Mouse (Mus musculus) urinary bladder, postnatal 4 days (tissue): ENCODE results near the gene Tomm34.

Experiments
- DNase-seq, 2 experiments: peaks; one replicate each; pipeline ENCODE4 v3.0.0; 2021 to 2022; ENCODE audit warnings: low spot score in 2 of 2

The Tomm34 gene

DNA sequence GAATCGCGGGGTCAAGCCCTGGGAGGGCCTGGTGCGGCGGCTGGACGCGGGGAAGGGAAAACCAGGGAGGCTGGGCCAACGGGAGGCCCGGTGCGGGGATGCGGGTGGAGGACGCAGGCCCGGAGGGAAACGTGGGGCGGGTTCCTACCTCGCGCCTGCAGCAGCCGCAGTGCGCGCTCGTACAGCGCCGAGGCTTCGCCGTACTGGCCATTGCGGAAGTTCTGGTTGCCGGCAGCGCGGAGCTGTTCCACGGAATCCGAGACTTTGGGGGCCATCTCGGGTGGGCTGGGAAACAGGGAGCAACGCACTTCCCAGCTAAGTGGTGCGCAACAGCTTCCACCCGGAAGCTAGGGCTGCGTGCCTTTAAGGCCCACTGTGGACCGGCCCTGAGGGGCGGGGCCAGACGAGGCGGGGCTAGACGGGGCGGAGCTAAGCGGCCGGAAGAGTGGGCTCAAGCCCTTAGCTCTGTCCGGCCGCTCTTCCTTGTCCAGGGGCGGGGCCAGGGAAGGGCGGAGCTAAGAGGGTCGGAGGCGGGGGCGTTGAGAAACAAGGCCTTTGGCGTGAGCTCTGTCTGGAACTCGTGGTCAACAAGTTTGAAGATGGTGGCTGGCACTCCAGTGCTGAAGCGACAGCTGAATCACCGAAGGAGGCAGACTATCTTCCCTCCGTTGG is at the start of gene Tomm34:
Tomm34 (minus strand) TSS at position 405 of the 672 bp plus-strand sequence.
- peak; percentile 96 to 98 for DNase-seq

DNA sequence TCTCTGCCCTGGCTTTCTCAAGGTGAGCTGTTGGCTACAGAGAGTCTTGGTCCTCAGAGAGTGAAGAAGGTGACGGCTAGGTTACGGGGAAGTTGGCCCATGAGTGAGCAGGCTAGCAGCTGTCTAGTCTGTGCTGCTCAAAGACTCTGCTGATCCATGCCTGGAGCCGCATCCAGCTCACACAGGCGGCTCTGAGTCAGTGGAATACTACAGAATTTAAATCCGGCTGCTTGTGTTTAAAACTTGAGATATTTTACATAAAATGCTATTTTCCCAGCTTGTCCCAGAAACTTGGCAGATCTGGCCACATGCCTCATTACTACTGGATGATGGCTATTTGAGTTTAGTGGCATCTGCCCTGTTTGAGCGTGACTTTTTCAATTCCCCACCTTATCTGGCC is 48.5 kb upstream of the Tomm34 start:
- no peak for DNase-seq

DNA sequence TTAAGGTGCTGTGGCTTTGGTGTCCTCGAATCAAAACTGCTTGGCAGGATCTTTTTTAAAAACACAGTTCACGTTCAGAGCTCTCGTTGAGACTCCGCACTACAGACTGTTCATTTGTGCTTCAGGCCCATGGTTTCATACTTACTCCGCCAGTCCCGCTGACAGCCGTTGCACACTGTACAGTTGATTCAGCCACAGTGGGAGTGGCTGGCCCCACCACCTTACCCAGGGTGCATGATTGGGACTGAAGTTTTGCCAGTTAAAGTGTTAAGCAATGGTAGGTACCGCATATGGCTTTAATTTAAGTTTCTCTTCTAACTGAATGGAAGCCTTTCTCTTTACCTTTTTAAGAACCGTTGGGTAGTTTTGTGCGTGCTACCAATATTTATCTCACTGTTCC is 44.6 kb upstream of the Tomm34 start:
- DNase-seq = peak in 1 of 2 experiments; percentile 44

DNA sequence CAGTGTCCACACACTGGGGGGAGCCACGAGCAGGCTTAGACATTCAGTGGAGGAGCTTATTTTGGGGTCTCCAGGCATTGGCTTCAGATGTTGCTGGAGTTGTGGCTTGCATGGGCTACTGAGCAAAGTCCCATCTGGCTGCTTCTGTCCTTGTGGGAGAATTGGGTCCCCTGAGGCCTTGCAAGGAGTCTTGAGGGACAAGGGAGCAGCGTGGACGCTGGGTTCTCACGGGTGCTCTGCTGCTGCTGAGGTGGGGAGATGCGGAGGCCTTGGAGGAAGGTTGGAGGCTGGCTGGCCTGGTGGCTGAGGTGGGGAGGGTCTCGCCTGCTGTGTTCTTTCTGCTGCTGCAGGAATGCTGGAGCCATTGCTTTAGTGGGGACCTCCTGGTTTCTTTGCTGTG is 43.1 kb upstream of the Tomm34 start:
- DNase-seq = no peak

DNA sequence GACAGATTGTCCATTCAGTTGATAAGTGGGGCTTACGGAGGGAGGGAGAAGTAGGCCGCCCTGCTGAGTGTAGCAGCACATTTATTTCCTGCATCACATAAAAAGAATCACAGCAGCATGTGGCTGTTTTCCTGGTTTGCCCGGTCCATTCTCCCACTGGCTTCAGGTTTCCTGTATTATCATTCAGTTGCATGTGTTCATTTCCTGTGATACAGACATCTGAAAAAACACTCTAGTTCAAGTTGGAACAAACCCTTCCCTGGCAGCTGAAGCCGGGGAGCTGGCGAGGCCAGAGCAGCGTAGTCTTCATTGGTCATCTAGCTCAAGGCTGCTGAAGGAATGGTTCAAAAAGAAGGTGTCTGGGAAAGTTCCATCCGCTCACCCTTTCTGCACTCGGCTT is 40.6 kb upstream of the Tomm34 start:
- DNase-seq = no peak

DNA sequence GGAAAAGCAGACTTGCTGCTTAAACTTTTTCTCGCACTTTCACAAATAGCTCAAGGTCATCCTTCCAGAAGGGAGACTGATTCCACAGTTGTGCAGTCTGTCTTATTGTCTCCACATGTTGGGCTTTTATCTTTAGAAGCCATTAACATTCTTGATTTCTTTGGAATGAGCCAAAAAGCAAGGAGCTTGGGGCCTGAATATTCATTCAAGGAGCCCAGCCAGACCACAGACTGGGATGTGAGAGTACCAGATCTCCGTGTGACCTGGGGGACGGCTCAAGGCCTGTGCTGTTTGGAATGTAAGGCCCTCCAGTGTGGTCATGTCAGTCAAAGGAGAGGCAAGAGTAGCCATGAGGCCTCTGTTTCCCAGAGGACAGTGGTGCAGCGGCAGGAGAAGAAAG is 37.5 kb upstream of the Tomm34 start:
- DNase-seq = no peak

DNA sequence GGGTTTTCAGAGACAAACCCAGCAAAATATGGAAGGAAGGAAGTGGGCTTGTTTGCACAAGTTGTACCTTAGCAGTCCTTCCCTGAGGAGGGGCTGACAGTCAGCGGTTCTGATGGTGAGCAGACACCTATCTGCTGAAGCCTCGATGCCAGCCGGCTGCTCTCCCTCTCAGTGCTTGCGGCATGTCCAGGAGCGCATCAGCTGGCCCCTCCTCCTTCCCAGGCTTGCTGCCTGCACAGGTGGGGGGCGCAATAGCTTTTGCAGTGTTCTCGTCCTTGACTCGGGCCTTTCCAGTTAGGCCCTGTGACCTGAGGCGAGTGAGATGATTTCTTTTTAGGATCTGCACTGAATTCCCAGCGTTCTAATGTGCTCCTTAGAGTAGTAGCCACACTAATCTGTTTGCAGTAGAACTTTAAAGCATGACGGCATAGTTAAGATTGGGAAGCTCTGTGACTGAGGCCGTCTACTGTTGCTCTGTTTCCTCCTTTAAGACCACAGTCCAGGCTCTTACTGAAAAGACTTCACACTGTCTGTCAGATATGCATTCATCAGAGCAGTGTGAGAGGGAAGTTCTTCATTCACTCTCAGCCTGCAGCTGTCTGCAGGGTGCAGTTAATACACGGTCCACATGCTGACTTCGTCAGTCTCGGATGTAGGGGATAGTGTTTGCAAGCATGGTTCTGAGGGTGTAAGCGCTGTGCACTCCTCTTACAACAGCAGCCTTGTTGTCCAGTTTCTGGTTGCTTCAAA is 36.3 kb upstream of the Tomm34 start:
- DNase-seq = no peak

DNA sequence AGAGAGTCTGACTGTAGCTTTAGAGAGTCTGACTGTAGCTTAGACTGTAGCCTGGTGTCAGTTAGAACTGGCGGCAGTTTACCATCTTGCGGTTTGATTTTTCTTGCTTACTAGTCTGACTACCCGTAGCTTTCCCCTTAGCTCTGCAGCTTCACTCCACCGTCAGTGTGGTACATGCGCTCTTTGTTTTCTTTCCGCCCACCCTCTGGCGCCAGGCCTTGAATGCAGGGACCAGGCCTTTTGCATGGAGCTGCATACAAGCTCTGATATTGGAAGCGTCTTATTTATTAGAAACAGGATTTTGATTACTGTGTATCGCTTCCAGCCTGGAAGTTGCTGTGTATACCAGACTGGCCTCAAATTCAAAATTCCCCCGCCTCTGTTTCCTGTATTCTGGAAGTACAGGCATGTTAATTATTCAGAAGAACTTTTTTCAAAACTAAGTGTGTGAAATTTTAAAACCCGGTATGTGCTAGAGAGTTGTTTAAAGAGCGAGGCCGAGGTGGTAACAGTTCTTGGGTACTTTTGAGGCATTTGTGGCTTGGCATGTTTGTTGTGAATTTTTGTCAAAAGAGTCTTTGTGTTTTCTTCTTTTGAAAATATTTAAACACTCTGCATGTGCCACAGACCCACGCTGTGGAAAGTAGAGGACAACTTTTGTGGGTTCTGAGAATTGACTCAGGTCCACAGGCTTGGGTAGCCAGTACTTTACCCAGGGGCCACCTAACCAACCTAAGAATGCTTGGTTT is 35.5 kb upstream of the Tomm34 start:
- DNase-seq = no peak

DNA sequence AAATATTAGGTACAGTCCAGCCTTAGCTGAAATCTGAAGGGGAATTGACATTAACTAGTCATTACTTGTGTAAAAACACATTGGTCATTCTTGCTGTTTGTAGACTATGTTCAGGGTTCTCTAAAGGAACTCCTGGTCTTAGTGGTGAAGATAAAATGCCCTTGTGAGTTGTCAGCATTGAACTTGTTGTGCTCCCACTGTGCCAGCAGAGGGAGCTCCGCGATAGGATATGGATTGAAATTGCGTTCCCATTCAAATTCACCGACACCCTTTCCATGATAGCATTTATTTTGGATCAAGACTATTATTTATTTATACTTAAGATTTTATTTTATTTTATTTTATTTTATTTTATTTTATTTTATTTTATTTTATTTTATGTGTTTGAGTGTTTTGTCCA is 32.5 kb upstream of the Tomm34 start:
- DNase-seq = peak; percentile 38 to 69

DNA sequence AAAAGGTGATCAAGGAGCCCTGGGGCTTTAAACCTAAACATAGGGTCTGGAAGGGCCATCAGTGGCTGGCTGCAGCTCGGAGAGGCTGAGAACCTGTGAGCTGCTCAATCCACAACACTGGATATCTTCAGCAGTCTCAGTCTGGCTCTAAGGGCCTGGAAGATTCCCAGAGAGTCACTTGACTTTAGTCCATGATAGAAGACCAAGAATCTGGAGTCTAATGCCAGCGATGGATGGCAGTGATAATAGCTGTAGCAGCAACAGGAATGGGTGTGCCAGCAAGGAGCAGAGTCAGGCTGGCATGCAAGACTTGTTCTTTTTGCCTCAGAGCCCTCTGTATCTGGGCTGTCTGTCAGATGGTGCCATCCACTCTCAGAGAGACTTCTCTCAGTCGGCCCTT is 31.4 kb upstream of the Tomm34 start:
- DNase-seq = no peak

DNA sequence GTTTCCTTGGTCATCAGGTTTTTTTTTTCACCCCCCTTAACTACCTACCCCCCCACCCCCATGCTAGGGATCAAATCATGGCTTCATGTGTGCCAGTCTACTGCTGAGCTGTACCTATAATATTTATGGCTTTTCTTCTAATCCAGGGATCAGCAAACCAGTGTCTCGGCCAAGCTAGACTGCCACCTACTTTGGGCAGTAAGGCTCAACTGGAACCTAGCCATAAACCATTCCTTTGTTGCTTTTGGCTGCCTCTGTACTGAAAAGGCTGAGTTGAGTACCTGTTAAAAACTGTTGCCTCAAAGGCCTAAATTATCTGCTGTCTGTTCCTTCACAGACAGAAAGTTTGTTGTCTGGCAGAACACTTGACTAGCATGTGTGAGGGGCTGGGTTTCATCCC is 31.0 kb upstream of the Tomm34 start:
- no peak for DNase-seq

DNA sequence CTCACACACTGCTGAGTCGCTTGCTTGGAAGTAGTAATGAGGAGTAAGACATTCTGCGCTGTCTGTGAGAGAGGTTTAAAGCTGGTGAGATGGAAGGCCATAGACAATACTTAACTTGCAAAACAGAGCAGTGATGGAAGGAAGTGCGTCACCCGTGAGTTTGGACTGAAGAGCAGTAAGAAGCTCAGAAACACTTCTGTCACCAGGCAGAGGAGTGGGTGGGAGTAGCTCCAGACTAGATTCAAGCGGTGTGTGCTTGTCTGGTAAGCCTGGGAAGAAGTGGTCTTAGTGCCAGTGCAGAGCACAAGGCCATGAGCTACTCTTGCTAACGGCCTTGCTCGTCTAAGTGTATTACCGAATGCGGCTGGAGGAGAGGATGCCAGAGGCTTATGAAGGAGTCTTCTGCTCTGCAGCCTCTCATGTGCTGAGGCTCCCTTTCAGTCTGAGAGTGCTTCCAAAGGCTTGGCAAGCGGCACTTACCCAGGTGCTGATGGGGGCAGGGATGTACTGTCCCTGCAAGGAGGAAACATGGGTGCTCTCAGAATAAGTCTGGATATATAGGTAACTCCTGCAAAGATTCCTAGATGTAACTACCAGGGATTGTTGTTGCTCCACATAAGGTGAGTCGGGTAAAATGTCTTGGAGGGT is 27.8 kb upstream of the Tomm34 start:
- DNase-seq = no peak

DNA sequence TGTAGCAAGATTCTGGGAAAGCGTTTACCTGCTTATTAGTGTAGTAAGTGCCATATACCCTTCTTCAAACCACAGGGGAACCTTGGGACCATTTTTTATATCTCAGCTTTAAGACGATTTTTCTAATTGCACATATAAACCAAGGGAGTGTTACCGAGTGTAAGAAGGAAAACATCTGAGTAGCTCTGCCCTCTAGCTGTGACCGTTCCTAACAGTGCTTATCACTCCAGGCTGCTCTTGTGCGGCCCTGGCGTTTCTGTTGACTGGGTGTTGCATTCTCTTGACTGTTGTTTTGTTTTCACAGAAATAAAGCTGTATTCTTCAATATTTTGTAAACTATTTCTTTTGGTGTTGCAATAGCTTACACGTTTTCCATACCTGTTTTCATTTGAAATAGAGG is 23.2 kb upstream of the Tomm34 start:
- no peak for DNase-seq

DNA sequence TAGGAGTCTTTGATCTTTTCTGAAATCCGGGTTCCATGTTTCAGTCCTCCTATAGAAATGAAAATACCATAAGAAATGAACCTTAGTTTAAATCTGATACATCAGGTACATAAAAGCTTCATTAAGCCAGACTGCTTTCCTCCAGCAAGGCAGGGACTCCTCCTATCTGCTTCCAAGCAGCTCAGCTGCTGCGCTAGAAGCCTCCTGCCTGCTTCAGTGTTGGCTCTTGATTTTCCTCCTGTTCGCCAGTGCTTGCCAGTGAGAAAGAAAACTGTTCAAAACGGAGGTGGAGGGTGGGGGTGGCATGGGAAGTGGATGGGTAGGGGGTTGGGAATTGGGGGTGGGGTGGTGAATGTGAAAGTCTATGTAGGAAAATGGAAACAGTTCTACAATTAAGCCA is 18.5 kb upstream of the Tomm34 start:
- DNase-seq = no peak

DNA sequence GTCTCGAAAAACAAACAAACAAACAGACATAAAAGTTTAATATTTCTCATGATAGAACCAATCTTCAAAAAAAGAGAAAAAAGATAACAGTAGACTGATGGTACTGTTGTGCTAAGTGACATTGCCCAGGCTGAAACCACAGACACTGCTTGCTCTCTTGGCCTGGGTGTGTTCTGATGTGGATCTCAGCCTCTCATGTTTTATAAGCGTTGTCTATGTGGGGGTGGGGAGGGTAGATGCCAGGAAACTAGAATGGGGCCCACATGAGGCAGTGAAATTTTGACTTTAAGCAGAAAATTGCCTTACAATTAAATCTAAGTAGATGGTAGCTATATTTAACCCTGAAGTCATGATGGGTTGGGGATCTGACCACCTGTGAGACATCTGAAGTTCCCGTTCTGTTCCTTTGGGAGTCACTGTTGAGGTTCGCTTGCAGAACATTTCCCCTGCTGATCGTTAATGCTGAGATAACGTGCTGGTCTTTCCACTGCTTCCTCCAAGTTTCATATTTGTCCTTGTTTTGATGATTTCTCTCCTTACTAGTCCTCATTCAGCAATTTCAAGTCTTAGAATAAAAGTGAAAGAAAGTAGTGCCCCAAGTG is 16.5 kb upstream of the Tomm34 start:
- no peak for DNase-seq

DNA sequence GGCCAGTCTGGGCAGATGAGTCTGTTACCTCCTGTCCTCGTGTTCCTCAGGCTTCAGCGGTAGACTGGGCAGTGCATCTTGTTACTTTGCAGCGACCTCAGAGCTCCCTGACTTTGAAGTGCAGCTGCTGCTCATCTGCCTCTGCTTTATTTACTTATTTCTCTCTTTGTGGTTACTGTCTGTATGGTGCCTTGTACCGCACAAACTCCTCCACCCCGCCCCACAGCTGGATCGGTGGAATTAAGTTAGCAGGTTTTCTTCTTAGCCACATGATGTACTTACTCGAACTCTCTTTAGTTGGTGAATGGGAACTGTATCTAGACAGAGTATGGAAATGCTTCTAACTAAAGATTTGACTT is 13.4 kb upstream of the Tomm34 start:
- DNase-seq = no peak

DNA sequence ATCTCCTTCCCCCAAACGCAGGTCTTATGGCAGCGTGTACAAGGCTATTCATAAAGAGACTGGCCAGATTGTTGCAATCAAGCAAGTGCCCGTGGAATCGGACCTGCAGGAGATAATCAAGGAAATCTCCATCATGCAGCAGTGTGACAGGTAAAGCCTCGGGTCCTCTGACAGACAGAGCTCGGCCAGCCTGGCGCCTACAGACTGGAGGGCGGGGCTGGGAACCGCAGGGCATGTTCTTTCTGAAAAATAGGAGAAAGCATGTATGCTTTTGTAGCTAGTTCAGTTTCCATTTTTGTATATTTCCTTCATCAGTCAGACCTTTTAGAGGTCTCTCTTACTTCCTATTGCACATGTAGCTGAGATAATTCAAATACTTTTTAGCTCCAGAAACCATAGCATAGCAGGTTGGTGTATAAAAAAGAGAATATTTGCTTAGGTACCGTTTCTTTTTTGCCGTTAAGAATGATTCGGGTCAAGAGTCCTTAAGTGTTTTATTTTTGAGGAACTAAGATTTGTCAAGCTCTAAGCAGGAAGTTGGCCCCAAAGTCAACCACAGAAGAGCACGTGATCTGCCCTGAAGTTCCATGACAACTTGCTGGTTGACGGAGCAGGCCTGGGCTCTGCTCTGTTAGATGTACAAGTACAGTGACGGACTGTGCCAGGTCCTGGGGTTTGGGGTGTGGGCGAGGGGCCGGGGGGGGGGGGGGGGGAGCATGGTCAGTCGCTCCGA is 12.8 kb upstream of the Tomm34 start:
- DNase-seq = no peak

DNA sequence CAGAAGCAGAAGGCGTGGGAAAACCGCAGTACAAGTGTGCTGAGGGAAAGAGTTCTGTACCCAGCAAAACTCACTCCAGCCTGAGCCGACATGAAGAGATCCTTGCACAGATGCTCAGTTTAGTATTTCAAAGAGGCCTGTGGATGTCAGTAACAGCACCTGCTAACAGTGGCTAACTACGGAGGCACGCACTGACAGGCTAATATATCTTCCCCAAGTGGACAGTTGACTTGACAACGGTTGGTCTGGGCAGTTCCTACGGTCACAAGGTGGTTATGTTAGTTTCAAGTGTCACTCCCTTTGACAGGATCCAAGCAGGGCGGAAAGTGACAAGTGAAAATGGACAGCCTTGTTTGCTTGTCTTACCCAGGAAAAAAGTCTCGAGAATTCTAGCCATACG is 11.2 kb upstream of the Tomm34 start:
- no peak for DNase-seq

DNA sequence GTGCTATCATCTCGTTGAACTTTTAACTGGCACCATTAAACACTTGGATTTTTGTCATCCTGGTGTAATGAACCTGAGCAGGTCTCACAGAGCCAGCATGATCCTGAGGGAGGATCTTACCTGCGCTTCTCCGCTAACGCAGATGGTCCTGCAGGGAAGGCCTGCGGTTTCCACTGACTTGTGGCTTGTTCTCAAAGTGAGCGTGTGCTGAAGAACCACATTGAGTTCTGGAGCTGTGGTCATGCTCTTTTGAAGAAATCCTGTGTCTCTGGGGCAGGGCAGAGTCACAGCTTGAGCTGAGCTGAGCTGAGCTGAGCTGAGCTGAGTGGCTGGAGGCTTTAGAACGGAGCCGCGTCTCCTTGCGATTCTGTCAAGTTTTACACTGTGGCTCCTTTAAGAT is 10.6 kb upstream of the Tomm34 start:
- DNase-seq = no peak

DNA sequence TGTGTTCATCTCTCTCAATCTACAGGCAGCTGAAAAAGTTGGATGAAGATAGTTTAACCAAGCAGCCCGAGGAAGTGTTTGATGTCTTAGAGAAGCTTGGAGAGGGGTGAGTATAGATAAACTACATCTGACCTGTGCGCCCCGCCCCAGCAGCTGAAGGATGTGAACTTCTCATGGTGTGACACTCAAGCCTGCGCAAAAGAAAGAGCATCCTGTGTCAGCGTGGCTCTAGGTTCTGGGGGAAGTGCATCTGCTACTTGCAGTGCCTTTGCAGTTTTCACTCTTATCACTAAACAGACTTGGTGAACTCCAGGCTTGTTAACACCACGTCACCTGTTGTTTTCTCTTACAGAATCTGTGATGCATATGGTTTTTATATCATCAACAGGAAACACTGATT is 8.5 kb upstream of the Tomm34 start:
- DNase-seq = no peak

DNA sequence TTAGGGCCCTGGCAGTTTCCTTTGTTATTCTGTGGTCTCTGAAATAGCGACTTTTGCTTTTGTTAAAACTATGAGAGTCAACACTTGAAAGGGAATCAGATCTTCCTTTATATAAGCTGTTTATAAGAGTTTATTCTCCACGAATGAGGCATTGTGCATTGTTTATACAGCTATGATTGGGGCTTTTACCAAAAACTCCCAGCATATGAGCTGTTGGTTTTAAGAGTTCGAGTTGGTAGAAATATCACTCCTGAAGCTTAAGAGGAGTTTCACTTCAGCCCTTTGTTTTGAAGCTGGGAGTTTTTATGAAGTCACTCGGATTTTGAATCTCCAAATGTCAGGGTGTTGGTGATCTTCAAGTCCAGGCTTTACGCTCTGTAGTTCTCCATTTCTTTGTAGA is 6.9 kb upstream of the Tomm34 start:
- DNase-seq = no peak
